Mouse (Mus musculus): Measurements from ENCODE around the gene Slc22a14.

DNA sequence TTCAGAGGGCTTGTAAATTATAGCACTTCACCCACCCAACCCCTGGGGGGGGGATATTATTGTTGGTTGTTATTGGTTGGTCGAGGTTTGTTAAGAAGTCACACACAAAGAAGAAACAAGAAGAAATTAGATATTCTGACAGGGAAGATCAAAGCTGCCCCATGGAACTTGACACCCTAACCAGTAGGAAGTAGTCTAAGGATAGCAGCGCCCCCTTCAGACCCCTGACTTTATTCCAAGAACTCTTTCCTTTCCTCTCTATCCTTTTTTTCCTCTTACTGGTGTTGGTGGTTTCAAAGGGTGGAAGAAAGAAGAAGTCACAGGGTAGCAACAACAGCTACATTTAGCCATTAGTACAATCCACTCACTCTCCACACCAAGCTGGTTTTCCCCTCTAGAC, 111.2 kb downstream of the Slc22a14 start:
- 0 out of 2 replicates have a peak, but pooled peaks have one; percentile 10 for TF ChIP-seq CTCF (IDR thresholded peaks at IDR 0.05; ENCODE audit: low read depth)
- TF ChIP-seq EP300 (optimal IDR thresholded peaks at IDR 0.05), result no peak
